Mouse (Mus musculus) induced T-regulatory cell, adult 2 months (primary cell): Measurements from ENCODE around the gene Myocos.

Experiments
- DNase-seq: peaks from one replicate; pipeline ENCODE4 v3.0.0-alpha.2; 2012; ENCODE audit warnings: low read depth

Gene Myocos

GRCm38 (mm10) chr1:162615511-162615910, 42.5 kb downstream of the Myocos start:
- peak; percentile 55 for DNase-seq

GRCm38 (mm10) chr1:162611191-162611590, 46.8 kb downstream of the Myocos start:
- no peak for DNase-seq

- no peak for DNase-seq
Measured at GRCm38 (mm10) chr1:162609633-162610250, 48.3 kb downstream of the Myocos start.

- DNase-seq: no peak
Measured at GRCm38 (mm10) chr1:162608127-162608526, 49.9 kb downstream of the Myocos start.

- DNase-seq: no peak
Measured at GRCm38 (mm10) chr1:162601288-162601687, 56.7 kb downstream of the Myocos start.

- no peak for DNase-seq
Measured at GRCm38 (mm10) chr1:162599617-162600016, 58.4 kb downstream of the Myocos start.

- DNase-seq: no peak
Measured at GRCm38 (mm10) chr1:162597379-162598102, 60.5 kb downstream of the Myocos start.
